Mouse (Mus musculus) urinary bladder, adult 18-20 months (tissue): Measurements from ENCODE around the gene Dennd6a.
A peak's percentile ranks its signal among the peaks of the same experiment; 100 is the strongest.
"Not testable (repeated sequence)": the region's sequence is repeated elsewhere in the genome, so short reads cannot be mapped to it uniquely, and the experiment has no call there.

ENCODE experiments used
- DNase-seq, 2 experiments: peaks; one replicate each; pipeline ENCODE4 v3.0.0; 2022; ENCODE audit warnings: low spot score in 2 of 2, mixed read lengths in 2 of 2

Gene Dennd6a

DNA sequence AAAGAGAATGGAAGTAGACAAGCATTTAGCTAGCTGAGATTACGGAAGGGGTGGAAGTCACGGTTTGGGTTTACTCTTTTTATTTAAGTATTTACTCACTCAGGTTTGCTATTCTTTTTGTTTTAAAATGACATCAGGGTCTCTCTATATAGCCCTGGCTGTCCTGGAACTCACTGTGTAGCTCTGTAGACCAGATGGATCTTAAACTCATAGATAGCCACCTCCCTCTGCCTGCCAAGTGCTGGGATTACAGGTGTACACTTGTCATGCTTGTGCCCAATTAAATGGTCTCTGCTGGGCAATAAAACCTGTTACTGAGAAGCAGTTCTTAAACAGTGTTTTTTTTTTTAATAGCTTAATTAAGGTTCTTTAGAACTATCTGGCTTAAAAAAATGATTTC, 66.3 kb downstream of the Dennd6a start:
- no peak for DNase-seq

DNA sequence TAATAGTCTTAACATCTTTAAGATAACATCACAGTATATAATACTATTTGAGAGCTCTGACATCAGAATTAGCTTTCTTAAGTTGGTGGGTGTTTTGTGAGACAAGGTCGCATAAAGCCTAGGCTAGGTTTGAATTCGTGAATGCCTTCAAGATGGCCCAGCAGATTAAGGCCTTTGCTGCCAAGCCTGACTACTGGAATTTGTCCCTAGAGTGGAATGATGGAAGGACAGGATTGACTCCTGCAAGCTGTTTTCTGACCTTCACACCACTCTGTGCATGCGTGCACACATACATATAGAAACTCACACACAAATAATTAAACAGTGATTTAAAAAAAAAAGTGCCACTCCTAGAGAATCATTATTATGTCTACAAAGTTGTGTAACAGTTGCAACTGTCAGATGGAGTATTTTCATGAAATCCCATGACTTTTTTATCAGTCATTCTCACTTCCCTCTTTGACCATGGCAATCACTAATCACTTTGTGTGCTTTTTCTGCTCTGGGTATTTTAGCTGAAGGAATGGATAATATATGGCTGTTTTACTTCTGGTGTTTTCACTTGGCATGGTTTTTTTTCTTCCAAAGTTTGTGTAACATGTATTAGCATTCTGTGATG, 69.5 kb downstream of the Dennd6a start:
- DNase-seq = no peak

DNA sequence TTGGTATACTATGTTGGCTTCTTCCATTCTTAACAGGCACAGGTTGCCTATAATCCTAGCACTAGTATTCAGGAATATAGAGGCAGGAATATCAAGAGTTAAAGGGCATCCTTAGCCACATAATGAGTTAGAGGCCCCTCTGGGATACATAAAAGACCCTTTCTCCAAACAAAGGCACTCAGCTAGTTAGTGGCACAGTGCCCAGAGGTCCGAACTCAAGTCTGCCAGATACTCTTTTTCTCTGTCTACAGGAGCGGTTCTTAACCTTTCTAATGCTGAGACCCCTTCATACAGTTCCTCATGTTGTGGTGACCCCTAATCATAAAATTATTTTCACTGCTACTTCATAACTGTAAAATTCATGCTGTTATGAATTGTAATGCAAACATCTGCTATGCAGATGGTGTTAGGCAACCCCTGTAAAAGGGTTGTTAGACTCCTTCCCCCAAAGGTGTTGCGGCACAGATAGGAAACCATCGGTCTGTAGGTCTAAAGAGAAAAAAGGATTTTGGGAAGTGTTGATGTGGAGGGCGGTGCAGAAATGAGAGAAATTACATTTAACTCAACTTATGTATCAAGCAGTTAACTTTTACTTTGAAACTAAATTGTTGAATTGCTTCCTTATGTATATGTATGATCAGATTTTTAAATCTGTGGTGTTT, 72.5 kb downstream of the Dennd6a start:
- DNase-seq = no peak

DNA sequence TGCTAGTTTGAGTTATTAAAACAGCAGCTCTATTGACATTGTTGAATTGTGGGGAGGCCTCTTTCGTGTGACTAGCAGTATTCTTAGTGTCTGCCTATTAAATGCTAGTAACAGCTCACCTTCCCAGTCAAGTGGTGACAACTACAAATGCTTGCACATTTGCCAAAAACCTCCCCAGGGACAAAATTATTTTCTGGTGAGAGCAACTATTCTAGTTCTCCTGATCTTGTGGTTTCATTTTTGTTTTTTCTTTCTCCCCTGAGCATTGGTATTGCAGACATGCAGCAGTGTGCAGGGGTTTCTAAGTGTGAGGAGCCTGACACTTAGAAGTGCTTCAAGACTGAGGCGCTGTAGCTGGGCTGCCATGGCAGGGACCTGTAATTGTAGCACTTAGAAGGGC, 74.2 kb downstream of the Dennd6a start:
- DNase-seq = no peak

DNA sequence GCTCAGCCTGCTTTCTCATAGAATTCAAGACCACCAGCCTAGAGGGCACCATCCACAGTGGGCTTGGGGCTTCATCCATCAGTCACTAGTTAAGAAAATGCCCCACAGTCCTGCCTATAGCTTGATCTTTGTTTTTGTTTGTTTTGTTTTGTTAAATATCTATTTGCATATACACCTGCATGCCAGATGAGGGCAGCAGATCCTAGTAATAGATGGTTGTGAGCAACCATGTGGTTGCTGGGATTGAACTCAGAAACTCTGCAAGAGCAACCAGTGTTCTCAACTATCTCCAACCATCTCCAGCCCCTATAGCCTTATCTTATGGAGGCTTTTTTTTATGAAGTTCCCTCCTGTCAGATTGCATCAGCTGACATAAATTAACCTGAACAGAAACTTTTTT, 78.2 kb downstream of the Dennd6a start:
- DNase-seq = no peak

DNA sequence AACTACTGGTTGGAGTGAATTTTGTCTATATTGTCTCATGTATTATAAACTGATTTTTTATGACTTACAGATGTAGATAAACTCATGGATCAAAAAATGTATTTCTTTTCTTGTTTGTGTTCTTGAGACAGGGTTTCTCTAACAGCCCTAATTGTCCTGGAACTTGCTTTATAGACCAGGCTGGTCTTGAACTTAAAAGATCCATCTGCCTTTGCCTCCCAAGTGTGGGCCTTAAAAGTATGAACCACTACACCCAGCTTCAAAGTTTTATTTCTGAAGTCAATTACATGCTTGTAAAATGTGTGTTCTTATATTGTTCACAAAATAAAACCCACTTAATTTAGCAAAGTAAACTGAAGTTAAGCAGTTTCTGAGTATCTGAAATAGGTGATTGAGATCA, 84.5 kb downstream of the Dennd6a start:
- DNase-seq = no peak

DNA sequence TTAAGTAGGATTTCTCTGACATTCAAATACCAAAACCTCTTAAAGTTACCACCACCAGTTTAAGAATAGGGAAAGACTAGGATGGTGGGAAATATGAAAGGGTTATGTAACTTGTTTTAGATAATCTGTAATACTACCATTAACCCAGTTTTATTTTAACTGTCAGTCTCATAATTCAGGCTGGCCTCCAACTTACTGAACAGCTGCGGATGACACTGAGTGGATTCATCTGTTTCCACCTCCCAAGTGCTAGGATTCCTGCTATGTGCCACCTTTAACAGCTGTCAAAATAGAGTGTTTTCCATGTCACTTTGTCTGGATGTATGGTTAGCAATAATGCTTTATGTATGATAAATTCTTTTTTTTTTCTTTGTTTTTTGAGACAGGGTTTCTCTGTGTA, 86.6 kb downstream of the Dennd6a start:
- no peak for DNase-seq

DNA sequence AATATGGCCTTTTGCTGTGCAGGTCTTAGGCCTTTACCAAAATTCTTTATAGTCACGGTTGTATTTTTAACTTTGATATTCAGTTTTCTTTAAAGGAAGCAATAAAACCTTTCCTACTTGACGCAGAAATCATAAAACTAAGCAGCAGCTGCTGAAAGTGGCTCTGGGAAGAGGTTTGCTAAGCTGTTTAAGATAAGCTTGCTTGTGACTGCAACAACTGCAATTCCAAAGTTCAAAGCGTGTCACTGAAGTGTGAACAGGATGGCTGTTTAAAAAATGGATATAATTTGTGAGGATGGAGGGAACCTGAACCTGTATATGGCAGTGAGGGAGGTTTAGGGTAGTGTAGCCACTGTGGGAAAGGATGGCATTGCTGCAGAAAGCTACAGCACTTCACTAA, 88.4 kb downstream of the Dennd6a start:
- DNase-seq = no peak

DNA sequence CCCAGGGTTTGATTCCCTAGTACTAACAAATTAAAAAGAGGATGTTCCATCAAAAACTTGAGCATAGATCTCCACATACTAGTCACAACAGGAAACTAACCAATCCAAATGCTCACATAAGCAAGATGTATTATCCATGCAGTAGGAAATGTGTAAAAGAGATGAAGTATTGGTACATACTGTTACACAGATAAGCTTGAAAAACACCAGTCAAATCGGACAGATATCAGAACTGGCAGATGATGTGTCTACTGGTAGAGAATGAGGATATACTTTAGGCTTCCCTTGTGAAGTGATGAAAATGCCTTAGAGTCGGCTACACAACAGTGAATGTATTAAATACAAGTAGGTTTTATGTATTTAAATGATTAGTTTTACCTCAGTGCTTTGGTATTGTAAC, 88.8 kb downstream of the Dennd6a start:
- no peak for DNase-seq

DNA sequence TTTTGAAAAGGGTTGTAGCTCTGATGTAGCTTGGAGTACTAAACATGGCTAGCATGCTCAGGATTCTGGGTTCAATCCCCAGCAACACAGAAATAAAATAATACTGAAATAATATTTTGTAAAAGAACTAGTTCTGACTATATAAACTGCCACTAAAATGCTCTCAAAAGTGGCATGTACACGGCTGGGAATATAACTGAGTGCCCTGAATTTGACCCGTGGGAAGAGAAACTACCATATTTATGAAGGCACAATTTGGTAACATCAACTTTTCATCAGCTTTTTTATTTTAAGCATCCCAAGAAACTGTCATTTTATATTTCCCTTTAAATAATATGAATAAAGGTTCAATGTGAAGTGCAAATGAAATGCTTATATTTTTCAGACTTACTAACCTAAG, 90.2 kb downstream of the Dennd6a start:
- no peak for DNase-seq

DNA sequence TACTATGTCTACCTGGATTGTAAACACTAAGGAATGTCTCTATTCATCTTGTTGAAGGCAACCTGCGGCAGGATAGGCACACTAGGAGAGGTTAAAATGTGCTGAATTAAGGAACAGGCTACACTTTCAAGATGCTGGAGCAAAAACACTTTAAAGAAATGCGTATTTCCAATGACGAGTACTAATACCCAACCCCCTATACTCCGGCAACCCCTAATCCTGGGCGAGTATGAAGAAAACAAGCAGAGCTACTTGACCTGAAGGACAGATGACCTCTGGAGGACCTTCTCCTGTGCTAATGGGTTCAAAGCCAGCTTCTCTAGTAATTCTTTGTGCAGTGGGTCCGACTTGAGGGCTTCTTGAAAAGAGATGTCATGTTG, 94.3 kb downstream of the Dennd6a start:
- DNase-seq = no peak

DNA sequence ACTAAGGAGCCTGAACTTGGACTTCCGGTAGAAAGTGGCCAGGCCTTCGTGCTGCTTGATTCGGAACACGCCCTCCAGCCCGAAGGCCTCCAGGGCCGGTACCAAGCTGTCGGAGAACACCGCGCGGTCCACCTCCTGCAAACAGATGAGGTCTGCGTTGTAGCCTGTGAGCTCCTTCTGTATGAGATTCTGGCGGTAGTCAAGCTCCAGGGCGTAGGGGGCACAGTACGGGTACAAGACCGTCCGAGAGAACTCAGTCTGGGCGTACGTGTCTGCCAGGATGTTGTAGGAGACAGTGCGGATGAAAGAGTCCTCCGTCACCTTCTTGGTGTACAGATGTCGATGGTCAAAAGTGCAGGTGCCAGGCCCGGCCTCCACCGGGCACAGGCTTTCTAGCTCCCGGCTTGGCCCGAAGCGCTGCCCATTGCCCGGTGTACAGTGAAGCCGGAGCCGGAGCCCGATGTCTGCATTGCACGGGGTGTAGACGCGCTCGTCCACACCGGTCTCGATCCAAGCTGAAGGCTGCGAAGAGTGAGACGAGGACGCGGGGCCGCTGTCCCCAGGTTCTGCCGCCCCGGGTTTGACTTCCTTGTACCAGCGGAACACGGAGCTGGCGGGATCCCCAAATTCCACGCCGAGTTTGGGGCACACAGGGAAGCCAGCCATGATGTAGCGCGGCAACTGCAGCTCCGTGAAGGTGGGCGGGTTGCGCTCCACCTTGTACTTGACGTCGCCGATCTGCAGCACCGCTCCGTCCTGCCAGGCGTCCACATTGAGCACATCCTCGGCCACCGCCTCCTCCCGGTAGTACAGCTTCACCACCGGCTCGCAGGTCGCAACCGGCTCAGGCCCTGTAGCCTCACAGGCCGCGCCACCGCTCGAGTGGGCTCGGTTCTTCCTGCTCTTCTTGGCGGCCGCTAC, 95.0 kb downstream of the Dennd6a start:
- peak; percentile 23 to 33 for DNase-seq

DNA sequence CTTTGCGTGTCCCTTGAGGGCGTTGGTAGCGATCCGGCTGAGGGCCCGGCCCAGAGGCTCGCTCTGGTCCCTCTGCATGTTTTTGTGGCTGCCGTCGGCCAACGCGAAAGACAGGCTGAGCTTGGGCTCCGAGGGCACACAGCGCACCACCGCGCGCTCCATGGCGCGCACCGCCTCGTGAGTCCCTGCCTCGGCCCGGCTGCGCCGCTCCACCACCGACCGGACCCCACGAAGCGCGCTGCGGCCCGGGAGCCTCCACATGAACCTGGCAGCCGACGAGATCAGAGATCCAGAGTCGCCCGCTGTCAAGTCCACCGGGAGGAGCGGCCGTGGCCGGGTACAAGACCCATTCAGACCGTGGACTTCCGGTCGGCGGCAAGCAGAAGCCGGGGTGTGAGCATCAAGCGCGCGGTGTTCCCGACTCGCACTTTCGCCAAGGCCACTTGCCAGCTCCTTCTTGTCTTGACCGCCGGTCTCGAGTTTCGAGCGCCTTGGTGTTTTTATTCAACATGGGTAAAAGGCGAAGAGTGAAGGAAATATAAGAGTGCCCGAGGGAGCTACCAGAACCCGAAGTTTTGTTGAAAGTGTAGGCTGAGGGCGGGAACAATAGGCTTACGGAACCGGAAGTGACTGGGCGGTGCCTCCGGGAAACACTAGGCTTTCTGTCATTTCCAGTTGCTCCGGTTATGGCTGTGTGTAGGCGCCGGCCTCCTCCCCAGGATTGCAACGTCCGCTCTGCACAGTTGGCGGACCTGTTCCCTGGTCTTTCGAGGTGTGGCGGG, 95.8 kb downstream of the Dennd6a start, which contains the start of gene Pde12:
Pde12 (minus strand) TSS at position 592 of the 782 bp plus-strand sequence.
- DNase-seq = peak; percentile 81 to 91

DNA sequence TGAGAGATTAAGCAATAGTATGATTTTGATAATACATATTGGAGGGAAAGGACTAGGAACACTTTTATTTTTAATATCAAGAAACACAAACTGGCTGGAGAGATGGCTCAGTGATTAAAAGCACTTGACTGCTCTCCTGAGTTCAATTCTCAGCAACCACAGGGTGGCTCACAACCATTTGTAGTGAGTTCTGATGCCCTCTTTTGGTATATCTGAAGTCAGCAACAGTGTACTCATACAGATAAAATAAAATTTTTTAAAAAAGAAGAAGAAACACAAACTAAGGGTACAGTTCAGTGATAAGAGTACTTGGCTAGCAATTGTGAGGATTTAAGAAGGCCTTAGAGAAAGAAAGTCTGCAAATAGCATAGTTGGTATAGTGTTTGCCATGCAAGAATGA, 97.3 kb downstream of the Dennd6a start:
- no peak for DNase-seq

DNA sequence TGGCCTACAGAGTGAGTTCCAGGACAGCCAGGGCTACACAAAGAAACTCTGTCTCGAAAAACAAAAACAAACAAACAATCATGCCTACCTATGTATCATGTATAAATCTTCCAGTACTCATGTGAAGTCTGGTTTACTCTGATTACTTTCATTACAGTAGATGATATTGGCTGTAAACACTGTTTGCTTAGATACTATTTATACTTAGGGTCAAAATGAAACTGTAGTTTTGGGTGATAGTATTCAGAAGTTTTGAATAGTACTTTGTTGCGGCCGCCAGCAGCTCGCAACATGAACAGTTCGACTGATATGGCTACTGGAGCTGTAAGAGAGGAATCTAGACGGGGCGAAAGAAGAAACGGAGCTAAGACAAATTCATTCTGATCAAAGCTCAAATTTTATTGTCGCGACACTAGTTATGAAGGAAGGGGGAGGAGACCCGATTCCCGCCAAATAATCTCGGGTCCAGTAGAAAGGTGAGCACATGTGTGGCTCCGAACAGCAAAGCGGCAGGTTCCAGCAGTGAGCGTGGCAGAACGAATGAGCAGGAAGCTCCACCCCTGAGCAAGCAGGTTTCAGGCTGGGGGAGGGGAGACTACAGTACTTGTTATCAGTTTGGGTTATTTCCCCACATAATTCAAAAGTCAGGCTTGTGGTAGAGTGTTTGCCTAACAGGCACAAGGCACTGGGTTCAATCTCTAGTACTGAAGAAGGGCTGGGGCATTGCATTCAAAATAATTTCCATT, 98.4 kb downstream of the Dennd6a start:
- not testable (repeated sequence) for DNase-seq

DNA sequence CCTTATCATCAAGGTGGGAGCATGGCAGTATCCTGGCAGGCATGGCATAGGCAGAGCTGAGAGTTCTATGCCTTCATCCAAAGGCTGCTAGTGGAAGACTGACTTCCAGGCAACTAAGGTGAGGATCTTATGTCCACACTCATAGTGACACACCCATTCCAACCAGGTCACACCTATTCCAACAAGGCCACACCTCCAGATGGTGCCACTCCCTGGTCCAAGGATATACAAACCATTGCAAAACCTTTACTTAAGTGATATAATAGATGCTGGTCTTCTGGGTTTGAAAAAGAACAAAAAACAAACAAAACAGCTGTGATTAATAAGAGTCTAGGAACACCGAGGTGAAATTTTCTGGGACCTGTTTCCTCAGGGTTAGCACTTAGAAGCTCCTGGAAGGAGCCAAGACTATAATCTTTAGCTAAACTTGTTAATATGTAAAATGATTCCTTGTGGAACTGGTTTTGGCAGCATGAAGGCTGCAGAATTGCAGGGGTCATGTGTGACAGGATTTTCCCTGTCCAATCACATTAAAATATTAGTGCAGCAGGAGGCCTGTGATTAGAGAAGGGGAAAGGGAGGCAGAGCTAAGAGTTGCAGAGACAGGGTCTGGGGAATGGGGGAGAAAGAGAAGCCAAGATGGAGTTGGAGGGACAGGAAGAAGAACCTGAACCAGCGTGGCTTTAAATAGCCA, 101.0 kb downstream of the Dennd6a start:
- DNase-seq = not testable (repeated sequence)

DNA sequence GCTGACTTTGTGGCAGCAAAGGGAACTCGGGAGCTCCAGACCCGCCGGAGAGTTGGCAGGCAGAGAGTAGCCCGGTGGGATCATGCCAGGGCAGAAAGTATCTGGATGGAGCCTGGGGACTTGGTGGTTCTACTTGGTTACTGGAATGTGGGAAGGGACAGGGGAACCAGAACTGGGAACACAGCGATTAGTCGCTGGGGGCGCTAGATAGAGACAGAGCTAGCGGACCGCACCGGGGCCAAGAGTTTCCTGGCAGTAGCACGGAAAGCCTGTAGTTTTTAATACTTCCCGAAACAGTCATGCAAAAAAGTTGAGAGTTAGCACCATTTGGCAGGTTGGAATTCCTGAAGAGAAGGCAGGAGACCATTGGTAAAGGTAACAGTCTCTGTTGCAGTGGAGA, 101.7 kb downstream of the Dennd6a start:
- no peak for DNase-seq

DNA sequence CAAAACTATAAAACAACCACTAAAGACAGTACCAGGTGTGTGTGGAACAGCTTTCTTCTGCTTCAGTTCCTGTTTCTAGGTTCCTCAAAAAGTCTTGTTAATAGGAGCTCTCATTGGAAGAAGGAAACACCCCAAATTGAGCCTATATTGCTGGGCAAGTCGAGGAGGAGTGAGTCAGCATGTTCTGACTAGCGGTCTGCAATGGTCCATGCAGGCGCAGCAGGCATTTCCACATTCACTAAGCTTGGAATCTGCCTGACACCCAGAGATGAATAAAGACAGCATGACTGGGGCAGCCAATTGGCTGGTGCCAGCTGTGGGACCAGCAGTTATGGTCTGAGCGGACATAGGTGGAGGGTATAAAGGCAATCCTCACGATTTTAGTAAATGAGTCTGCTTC, 102.1 kb downstream of the Dennd6a start:
- DNase-seq = no peak
